Mouse (Mus musculus) lung, adult 2 months (tissue): ENCODE measurements at regions not wholly inside any gene's neighbourhood (a gene's known extent, or its start where the extent isn't known, plus 50 kb on each side); places are given as distances from the start of the nearest gene placed in this dataset.

Source experiments
- DNase-seq: peaks from one replicate; pipeline ENCODE4 v3.0.0; 2022
- H3K4me1 ChIP-seq: fragments of 200-500 bp; 2 replicates; pipeline ENCODE4 v1.6.1; 2011; ENCODE audit warnings: low read length; ENCODE audit not compliant: control insufficient read depth, insufficient read depth
- H3K4me3 ChIP-seq: fragments of 200-500 bp; replicated peaks from 2 replicates; pipeline ENCODE3; 2011; ENCODE audit warnings: low read depth, mild to moderate bottlenecking, control low read depth, low read length; ENCODE audit errors: extremely low read depth
- CTCF ChIP-seq: fragments of 200-500 bp; IDR thresholded peaks from 2 replicates; pipeline ENCODE4 v1.5.1; 2011; ENCODE audit warnings: mild to moderate bottlenecking, low read length, control low read depth; ENCODE audit not compliant: insufficient read depth
- POLR2A ChIP-seq: fragments of 200-500 bp; IDR thresholded peaks from 2 replicates; pipeline ENCODE4 v1.6.1; 2011; ENCODE audit warnings: low read depth, mild to moderate bottlenecking, control low read depth, low read length, borderline replicate concordance; ENCODE audit errors: extremely low read depth
- WGBS: fragments of 180-500 bp; shearing (Covaris S2); methylation state at CpG from one replicate; pipeline ENCODE4 v1.1.7; 2018; 5-methylcytosine and 5-hydroxymethylcytosine counted together

DNA sequence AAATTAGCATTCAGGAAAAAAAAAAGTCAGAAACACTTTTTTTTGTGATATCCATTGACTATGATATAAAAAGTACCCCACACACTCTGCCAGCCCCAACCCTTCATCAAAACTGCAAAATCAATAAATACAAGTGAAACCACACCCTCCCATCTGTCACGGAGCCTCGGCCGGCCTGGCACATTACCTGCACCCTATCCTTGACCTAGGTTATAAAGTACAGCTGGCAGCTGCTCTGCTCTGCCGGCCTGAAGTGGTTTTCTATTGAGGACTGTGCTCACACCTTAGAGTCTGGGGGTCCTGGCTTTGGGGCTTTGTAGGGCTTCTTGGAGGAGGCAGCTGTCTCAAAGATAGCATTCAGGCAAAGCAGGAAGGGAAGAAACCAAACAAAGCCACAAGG, 120.6 kb upstream of the Arglu1 start:
- no peaks in the 10 kb centered on the region; the same call in 1 of the 2 replicates for H3K4me1 ChIP-seq
- TF ChIP-seq POLR2A (no peak), CTCF (no peak)
- DNase-seq: no peak
- 45% methylated on average over 4 of the region's 4 CpGs for WGBS
- H3K4me3 ChIP-seq: no peak overlapping the region

DNA sequence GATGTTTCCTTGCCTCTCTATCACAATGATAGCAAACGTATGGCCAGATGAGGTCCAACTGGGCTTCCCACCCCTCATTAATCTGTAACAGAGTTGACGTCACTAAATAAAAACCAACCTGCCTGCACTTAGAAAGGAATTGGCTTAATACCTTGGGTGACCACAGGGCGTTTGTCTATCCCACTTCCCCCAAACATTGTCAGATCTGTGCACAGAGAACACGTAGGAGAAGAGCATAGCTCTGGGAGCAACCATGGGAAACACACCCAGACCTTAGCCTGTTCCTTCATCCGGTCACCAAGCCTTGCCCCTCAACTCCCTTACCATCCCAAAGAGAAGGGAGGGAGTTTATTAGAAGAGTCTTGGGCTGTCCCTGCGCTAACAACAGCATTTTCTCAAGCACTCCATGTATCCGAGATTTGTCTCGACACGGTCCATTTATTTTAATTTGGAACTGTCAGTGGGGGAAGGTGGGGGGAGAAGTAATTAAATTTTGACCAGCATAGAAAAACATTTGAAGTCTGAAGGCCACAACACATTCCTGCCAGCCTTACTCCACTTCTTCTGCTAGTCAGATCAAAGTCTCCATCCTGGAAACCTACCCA, 119.6 kb upstream of the Arglu1 start:
- WGBS: 63% methylated on average over 9 of the region's 9 CpGs
- no peak for TF ChIP-seq POLR2A
- no peak for TF ChIP-seq CTCF
- DNase-seq: no peak
- no peaks in the 10 kb centered on the region; the same call in 1 of the 2 replicates for H3K4me1 ChIP-seq
- H3K4me3 ChIP-seq: no peak overlapping the region

DNA sequence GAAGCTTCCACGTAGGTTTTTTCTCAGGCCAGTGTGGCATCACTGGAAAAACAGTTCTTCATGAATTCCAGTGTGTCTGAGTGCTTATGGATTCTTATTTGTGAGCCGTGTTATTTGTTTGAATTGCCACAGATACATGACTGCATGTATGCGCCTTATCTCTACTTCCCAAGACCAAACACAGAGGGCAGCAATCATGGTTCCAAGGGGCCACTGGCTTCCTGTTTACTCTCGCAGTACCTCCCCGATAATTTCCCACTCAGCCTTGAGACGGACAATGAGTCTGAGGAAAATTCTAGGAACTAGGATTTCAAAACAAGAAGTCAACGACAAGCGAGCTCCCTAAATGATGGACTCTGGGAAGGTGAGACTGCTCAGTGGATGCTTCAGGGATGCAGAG, 119.0 kb upstream of the Arglu1 start:
- TF ChIP-seq CTCF (no peak), POLR2A (no peak)
- 60% methylated on average over 8 of the region's 8 CpGs for WGBS
- Histone ChIP-seq H3K4me1 (no peaks in the 10 kb centered on the region; the same call in 1 of the 2 replicates), H3K4me3 (no peak overlapping the region)
- no peak for DNase-seq

DNA sequence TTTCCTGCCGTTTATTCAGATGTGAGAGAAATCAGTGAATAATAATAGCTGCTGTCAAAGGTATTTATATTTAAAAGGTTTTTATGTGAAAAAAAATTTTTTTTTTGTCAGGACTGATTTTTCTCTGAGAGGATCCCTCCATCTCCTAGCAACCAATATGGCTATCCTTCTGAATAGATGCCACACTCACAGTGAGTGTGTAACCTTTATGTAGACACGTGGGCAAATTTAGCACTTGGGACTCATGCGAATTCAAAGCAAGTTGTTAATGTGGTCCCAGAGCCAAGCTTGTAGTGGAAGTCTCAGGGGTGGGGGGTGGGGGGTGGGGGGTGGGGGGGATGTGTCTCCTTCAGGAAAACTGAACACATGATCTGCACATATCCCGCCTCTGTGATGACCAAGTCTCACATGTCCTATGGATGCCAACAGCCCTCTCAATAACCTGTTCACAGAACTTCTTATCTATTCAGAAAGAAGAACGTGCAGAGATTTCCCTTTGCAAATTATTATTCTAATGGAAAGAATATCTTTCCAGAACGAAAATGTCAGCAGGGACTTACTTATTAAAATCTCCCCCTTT, 112.5 kb upstream of the Arglu1 start:
- 73% methylated on average over 6 of the region's 6 CpGs for WGBS
- no peak for DNase-seq
- TF ChIP-seq CTCF (no peak), POLR2A (no peak)
- H3K4me3 ChIP-seq: no peak overlapping the region
- no peaks in the 10 kb centered on the region for H3K4me1 ChIP-seq

DNA sequence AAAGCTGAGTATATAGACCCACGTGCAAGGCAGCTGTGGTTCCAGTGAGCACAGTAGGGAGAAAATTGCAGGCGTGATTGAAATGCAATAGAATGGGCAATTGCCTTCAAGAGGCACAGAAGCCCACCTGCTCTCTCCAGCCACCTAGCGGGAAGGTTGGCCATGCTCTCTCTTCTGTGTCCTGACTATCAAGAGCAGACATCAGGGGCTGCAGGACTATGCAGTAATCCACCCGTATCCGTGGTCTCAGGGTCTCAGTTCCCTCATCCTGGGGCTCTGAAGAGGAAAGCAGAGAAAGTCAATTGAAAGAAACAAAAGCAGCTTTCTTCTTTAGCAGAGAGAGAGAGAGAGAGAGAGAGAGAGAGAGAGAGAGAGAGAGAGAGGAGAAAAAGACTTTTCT, 112.0 kb upstream of the Arglu1 start:
- TF ChIP-seq CTCF (no peak), POLR2A (no peak)
- no peak for DNase-seq
- WGBS: 66% methylated on average over 5 of the region's 5 CpGs
- Histone ChIP-seq H3K4me3 (no peak overlapping the region), H3K4me1 (no peaks in the 10 kb centered on the region)

DNA sequence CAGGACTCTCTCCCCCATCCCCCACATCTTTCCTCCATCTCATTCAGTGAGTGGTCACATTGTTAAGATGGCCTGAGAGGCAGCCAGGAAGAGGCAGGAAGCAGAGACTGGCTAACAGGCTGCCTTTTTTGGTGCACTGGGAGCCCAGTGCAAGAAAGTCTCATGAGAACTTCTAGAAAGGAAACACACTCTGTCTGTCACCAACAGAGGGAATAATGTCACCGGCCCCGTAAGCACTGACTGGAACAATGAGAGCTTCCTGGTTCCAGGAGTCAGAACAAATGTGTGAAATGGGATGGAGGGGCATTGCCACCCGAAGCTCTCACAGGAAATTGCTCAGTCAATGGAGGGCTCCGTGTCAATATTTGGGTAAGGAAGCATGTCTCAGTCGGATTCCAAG, 111.3 kb upstream of the Arglu1 start:
- Histone ChIP-seq H3K4me3 (no peak overlapping the region), H3K4me1 (no peaks in the 10 kb centered on the region; the same call in 1 of the 2 replicates)
- no peak for DNase-seq
- WGBS: 24% methylated on average over 5 of the region's 5 CpGs
- TF ChIP-seq CTCF (no peak), POLR2A (no peak)

DNA sequence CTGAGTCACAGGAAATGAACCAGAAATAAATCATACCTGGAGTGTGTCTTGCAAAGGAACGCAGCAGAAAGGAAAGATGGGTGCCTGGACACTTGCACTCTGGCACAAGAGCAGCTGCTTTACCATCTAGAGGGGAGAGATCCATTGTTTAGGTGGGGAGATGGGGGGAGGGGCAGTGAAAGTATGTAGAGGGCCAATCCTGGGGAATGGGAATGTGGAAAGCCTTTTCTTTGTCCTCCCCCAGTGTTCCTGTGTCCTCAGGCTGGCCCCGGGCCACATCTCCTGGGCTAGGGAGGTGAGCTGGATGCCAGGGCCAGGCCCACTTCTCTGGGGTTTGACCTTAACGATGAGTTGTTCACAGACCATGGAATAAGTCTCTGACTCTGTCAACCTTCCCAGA, 107.2 kb upstream of the Arglu1 start:
- Histone ChIP-seq H3K4me3 (no peak overlapping the region), H3K4me1 (no peaks in the 10 kb centered on the region; the same call in 1 of the 2 replicates)
- no peak for TF ChIP-seq POLR2A
- peak; percentile 5 for DNase-seq
- WGBS: 42% methylated on average over 3 of the region's 3 CpGs

DNA sequence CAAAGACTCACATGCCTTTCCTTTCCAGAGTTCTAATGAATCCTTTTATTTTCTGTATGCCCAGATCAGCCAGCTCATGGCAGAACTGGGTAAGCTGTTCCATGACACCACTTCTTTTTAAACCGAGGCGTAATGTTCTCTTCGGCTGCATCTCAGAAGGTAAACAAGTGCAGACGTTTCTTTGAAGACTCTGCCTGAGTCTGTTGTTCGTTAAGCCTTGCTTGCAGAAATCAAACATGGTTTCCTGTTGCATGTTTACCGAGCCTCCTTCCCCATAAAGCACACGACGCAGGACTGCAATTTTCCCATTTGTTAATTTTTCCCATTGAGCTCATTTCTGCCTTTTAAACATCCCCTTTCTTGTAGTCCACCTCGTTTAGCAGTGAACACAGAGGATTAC, 106.6 kb upstream of the Arglu1 start:
- Histone ChIP-seq H3K4me1 (no peaks in the 10 kb centered on the region; the same call in 1 of the 2 replicates), H3K4me3 (no peak overlapping the region)
- 21% methylated on average over 9 of the region's 9 CpGs for WGBS
- no peak for DNase-seq
- no peak for TF ChIP-seq POLR2A
- no peak for TF ChIP-seq CTCF

DNA sequence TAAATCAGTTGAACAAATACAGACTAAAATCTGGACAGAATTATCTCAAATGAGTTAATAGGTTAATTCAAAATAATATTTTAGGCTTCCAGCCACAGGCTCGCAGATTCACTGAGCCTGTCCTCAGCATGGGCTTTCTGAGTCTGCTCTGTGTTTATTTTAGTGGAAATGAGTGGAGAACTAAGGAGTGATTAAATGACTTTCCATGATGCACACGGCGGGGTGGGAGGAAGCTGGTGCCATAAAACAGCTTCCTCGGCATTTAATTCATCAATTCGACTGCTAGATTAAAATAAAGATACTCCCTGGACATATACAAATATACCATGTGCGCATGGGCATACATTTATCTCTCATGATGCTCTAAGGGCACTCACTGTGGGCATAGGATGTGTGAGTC, 104.4 kb upstream of the Arglu1 start:
- no peak for DNase-seq
- 34% methylated on average over 6 of the region's 6 CpGs for WGBS
- TF ChIP-seq POLR2A (no peak), CTCF (no peak)
- no peaks in the 10 kb centered on the region; the same call in 1 of the 2 replicates for H3K4me1 ChIP-seq
- no peak overlapping the region for H3K4me3 ChIP-seq

DNA sequence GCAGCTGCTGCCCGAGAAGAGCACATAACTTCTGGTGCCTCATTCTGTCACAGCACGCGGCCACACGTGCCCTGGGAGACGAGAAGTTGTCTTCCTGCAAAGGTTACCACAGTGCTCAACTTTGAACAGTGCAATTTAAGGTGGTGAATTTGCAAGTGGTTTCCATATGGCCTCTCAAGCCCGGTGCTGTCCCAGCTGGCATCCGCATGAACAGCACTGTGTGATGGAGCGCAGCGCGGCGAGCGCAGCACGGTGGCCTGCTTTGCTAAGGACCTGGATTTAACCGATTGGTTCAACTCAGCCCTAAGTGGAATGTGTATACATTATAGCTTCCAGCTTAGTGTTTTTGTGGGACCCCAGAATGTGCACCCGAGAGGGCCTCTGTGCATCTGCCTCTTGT, 89.6 kb upstream of the Arglu1 start:
- DNase-seq: no peak
- Histone ChIP-seq H3K4me1 (peaks cover 3% of the 10 kb centered on the region; the same call in 1 of the 2 replicates), H3K4me3 (no peak overlapping the region)
- 91% methylated on average over 15 of the region's 15 CpGs for WGBS
- TF ChIP-seq CTCF (no peak), POLR2A (no peak)
